Mouse (Mus musculus): ENCODE measurements at regions not wholly inside any gene's neighbourhood (a gene's known extent, or its start where the extent isn't known, plus 50 kb on each side); places are given as distances from the start of the nearest gene placed in this dataset.

DNA sequence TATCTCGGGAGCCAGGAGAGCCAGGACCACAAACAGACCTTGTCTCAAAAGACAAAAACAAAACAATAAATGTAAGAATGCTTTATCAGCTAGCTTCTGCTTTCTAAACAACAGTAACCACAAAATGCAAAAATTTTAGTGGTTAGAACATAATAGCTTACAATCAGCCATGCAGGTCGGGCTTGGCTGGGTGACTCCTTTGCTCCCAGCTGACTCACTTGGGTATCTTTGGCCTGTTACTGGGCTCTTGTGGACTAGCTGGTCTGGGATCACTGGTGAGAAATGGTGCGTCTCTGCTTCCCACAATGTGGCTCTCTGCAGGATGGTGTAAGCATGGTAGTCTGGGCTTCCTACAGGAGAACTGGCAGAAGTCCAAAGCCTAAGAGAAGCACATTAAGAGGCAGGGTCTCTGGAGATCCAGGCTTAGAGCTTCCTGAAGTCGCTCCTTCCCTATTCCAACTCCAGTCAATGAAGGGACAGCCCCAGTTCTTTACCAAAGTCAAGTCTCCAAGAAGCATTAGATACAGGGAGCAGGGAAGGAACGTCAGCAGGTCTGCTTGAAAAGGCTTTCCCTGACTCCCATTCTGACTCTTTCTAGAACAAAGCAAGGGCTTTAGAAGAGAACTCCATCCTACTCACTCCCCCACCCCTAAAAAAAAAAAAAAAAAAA is 96.0 kb upstream of the Mgme1 start:
- Histone ChIP-seq H3K27me3 (ENCODE audit: control insufficient read depth in 1 of 2, insufficient read depth in 2 of 2, low read length in 2 of 2) (no peaks in the 10 kb centered on the region), H3K4me1 (ENCODE audit: control insufficient read depth in 1 of 2, insufficient read depth in 2 of 2, low read length in 2 of 2) (peaks cover 4 to 5% of the 10 kb centered on the region in 2 experiments; a peak in 3 of 4 replicates)
- peak; percentile 36 for DNase-seq (ENCODE audit: low read depth, low spot score)

DNA sequence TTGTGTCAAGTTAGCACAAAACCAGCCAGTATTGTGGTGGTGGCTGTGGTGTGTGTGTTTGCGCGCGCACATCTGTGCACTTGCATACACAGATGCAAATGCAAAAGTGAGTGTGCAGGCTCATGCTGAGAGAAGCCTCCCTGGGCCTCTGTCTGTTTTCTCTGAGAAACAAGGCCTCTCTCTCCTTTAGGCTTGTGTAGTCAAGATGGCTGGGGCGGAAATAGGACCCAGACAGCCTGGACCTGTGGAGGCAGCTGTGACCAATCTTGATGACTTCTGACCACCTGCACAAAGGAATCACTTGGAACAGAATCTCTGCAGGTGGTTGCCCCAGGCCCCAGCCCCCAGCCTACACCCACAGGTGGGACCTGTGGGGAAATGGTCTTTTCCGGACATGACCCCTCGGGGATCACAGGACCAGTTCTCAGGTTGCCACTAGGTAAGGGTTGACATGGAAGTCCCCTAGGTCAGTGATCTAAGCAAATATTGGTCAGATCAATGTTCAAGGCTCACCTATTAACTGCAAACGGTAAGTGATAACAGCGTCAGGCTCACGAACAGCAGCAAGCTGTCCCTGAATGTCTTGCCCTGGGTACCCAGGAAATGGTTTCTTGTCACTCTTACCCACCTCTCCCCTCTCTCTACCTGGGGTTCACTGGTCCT is 93.8 kb upstream of the Mgme1 start:
- H3K27me3 ChIP-seq (ENCODE audit: control insufficient read depth in 1 of 2, insufficient read depth in 2 of 2, low read length in 2 of 2), result no peaks in the 10 kb centered on the region
- H3K27ac ChIP-seq (ENCODE audit: control insufficient read depth, low read depth, low read length), result peak overlapping the region; percentile 41
- peak overlapping the region; percentile 25 for H3K9ac ChIP-seq (ENCODE audit: control insufficient read depth, low read depth, low read length, poor library complexity, severe bottlenecking)
- TF ChIP-seq MEF2A (IDR thresholded peaks at IDR 0.05; ENCODE audit: extremely low read depth, insufficient replicate concordance, low read depth, low read length, poor library complexity, severe bottlenecking) (no peak), MAX (IDR thresholded peaks at IDR 0.05; ENCODE audit: low read length) (no peak), UBTF (IDR thresholded peaks at IDR 0.05; ENCODE audit: borderline replicate concordance, insufficient read depth, low read depth, low read length) (no peak), ZNF384 (IDR thresholded peaks at IDR 0.05; ENCODE audit: low read depth, low read length) (no peak), SMC3 (IDR thresholded peaks at IDR 0.05; ENCODE audit: low read depth, low read length) (no peak), EP300 (IDR thresholded peaks at IDR 0.05; ENCODE audit: low read depth in 1 of 2, low read length in 2 of 2) (no peak), ZKSCAN1 (IDR thresholded peaks at IDR 0.05; ENCODE audit: low read depth, low read length) (no peak), BHLHE40 (IDR thresholded peaks at IDR 0.05; ENCODE audit: borderline replicate concordance, low read depth, low read length) (no peak), TAL1 (IDR thresholded peaks at IDR 0.05; ENCODE audit: low read length) (no peak), ZC3H11A (IDR thresholded peaks at IDR 0.05; ENCODE audit: low read depth, low read length) (no peak), ZMIZ1 (IDR thresholded peaks at IDR 0.05; ENCODE audit: low read depth, low read length) (no peak), ETS1 (IDR thresholded peaks at IDR 0.05; ENCODE audit: low read depth, low read length) (no peak), RAD21 (IDR thresholded peaks at IDR 0.05; ENCODE audit: low read depth, low read length) (no peak), MAFK (IDR thresholded peaks at IDR 0.05; ENCODE audit: borderline replicate concordance, low read depth, low read length) (no peak), POLR2A (IDR thresholded peaks at IDR 0.05; ENCODE audit: control insufficient read depth in 1 of 2, insufficient read depth in 1 of 2, low read depth in 1 of 2, low read length in 2 of 2, poor library complexity in 1 of 2) (no peak)
- no peak for DNase-seq (ENCODE audit: low read depth, low spot score)
- H3K9me3 ChIP-seq (replicated peaks; ENCODE audit: insufficient read depth, low read length), result no peaks in the 10 kb centered on the region
- H3K36me3 ChIP-seq (ENCODE audit: control insufficient read depth in 1 of 2, insufficient read depth in 2 of 2, low read length in 2 of 2), result peaks cover 0 to 5% of the 10 kb centered on the region in 2 experiments; a peak in 1 of 4 replicates
- peak overlapping the region in 1 of 2 experiments; percentile 32; a peak in 1 of 4 replicates for H3K4me3 ChIP-seq (ENCODE audit: control insufficient read depth in 1 of 2, insufficient read depth in 1 of 2, low read depth in 2 of 2, low read length in 2 of 2)
- H3K79me2 ChIP-seq (ENCODE audit: control insufficient read depth, insufficient read depth, low read length, poor library complexity), result no peaks in the 10 kb centered on the region
- H3K4me1 ChIP-seq (ENCODE audit: control insufficient read depth in 1 of 2, insufficient read depth in 2 of 2, low read length in 2 of 2), result peaks cover 4 to 5% of the 10 kb centered on the region in 2 experiments; a peak in 3 of 4 replicates

More for the DNA sequence above, 96.0 kb upstream of the Mgme1 start:
- H3K9ac ChIP-seq (ENCODE audit: control insufficient read depth, low read depth, low read length, poor library complexity, severe bottlenecking), result no peak overlapping the region
- H3K4me3 ChIP-seq (ENCODE audit: control insufficient read depth in 1 of 2, insufficient read depth in 1 of 2, low read depth in 2 of 2, low read length in 2 of 2), result no peak overlapping the region
- H3K9me3 ChIP-seq (replicated peaks; ENCODE audit: insufficient read depth, low read length), result no peaks in the 10 kb centered on the region
- no peak overlapping the region for H3K27ac ChIP-seq (ENCODE audit: control insufficient read depth, low read depth, low read length)
- H3K79me2 ChIP-seq (ENCODE audit: control insufficient read depth, insufficient read depth, low read length, poor library complexity), result no peaks in the 10 kb centered on the region
- H3K36me3 ChIP-seq (ENCODE audit: control insufficient read depth in 1 of 2, insufficient read depth in 2 of 2, low read length in 2 of 2), result peaks cover 0 to 5% of the 10 kb centered on the region in 2 experiments; a peak in 1 of 4 replicates
- TF ChIP-seq TCF12 (IDR thresholded peaks at IDR 0.05; ENCODE audit: low read depth, low read length) (no peak), MYC (IDR thresholded peaks at IDR 0.05; ENCODE audit: low read depth, low read length) (no peak), TBP (IDR thresholded peaks at IDR 0.05; ENCODE audit: low read depth, low read length) (0 out of 2 replicates have a peak, but pooled peaks have one; percentile 50)
